Mouse (Mus musculus): Measurements from ENCODE around the gene Aox1.

Gene Aox1

GRCm38 (mm10) chr1:58065606-58066005 lies 35.9 kb downstream of the Aox1 start:
- no peak for DNase-seq

- DNase-seq: no peak
These were observed 39.5 kb downstream of the Aox1 start for GRCm38 (mm10) chr1:58069181-58069580.

GRCm38 (mm10) chr1:58070091-58070490 lies 40.4 kb downstream of the Aox1 start:
- DNase-seq: no peak

GRCm38 (mm10) chr1:58071006-58071405 lies 41.3 kb downstream of the Aox1 start:
- DNase-seq: no peak

- no peak for DNase-seq
These were observed 41.8 kb downstream of the Aox1 start for GRCm38 (mm10) chr1:58071509-58071908.

GRCm38 (mm10) chr1:58072416-58072815 lies 42.7 kb downstream of the Aox1 start:
- no peak for DNase-seq

GRCm38 (mm10) chr1:58072991-58073730 lies 43.4 kb downstream of the Aox1 start:
- no peak for DNase-seq

GRCm38 (mm10) chr1:58074266-58074665 lies 44.5 kb downstream of the Aox1 start:
- DNase-seq: no peak

GRCm38 (mm10) chr1:58077882-58078281 lies 48.2 kb downstream of the Aox1 start:
- DNase-seq: no peak

- no peak for DNase-seq
These were observed 48.7 kb downstream of the Aox1 start for GRCm38 (mm10) chr1:58078390-58078789.

- DNase-seq: no peak
These were observed 50.0 kb downstream of the Aox1 start for GRCm38 (mm10) chr1:58079689-58080088.

GRCm38 (mm10) chr1:58080446-58080845 lies 50.7 kb downstream of the Aox1 start:
- DNase-seq: no peak

GRCm38 (mm10) chr1:58081356-58081755 lies 51.6 kb downstream of the Aox1 start:
- no peak for DNase-seq

- DNase-seq: no peak
These were observed 59.6 kb downstream of the Aox1 start for GRCm38 (mm10) chr1:58089316-58089715.

GRCm38 (mm10) chr1:58090191-58090590 lies 60.5 kb downstream of the Aox1 start:
- no peak for DNase-seq

GRCm38 (mm10) chr1:58091213-58091612 lies 61.5 kb downstream of the Aox1 start:
- DNase-seq: no peak

GRCm38 (mm10) chr1:58091992-58092560 lies 62.3 kb downstream of the Aox1 start:
- DNase-seq: no peak

- no peak for DNase-seq
These were observed 67.6 kb downstream of the Aox1 start for GRCm38 (mm10) chr1:58097338-58097737.

GRCm38 (mm10) chr1:58099119-58099518 lies 69.4 kb downstream of the Aox1 start:
- no peak for DNase-seq

- DNase-seq: no peak
These were observed 71.9 kb downstream of the Aox1 start for GRCm38 (mm10) chr1:58101531-58102146.

- DNase-seq: no peak
These were observed 72.8 kb downstream of the Aox1 start for GRCm38 (mm10) chr1:58102494-58102893.

- no peak for DNase-seq
These were observed 76.0 kb downstream of the Aox1 start for GRCm38 (mm10) chr1:58105685-58106084.

GRCm38 (mm10) chr1:58107066-58107465 lies 77.3 kb downstream of the Aox1 start:
- DNase-seq: no peak

- DNase-seq: no peak
These were observed 80.5 kb downstream of the Aox1 start for GRCm38 (mm10) chr1:58110241-58110640.
